Mouse (Mus musculus) heart, adult 11 months (tissue): Measurements from ENCODE around the gene Tmem185b.
A peak's percentile ranks its signal among the peaks of the same experiment; 100 is the strongest.

Source experiments
- DNase-seq: peaks from one replicate; pipeline ENCODE4 v3.0.0; 2022

Tmem185b gene

GRCm38 (mm10) chr1:119540836-119541557, 15.0 kb downstream of the Tmem185b start:
- peak; percentile 87 for DNase-seq

- peak; percentile 62 for DNase-seq
Observed at GRCm38 (mm10) chr1:119541570-119541969, 15.6 kb downstream of the Tmem185b start.

- DNase-seq = peak; percentile 84
Observed at GRCm38 (mm10) chr1:119543316-119543715, 17.4 kb downstream of the Tmem185b start.

GRCm38 (mm10) chr1:119544611-119545155, 18.7 kb downstream of the Tmem185b start:
- DNase-seq = peak; percentile 61

- DNase-seq = peak; percentile 10
Observed at GRCm38 (mm10) chr1:119545164-119545563, 19.2 kb downstream of the Tmem185b start.

- peak; percentile 78 for DNase-seq
Observed at GRCm38 (mm10) chr1:119545671-119546070, 19.7 kb downstream of the Tmem185b start.

- DNase-seq = no peak
Observed at GRCm38 (mm10) chr1:119546490-119546889, 20.5 kb downstream of the Tmem185b start.

GRCm38 (mm10) chr1:119548668-119549326, 22.8 kb downstream of the Tmem185b start:
- DNase-seq = peak; percentile 92

GRCm38 (mm10) chr1:119549327-119549689, 23.3 kb downstream of the Tmem185b start:
- DNase-seq = peak; percentile 85

GRCm38 (mm10) chr1:119550064-119550463, 24.1 kb downstream of the Tmem185b start:
- peak; percentile 84 for DNase-seq

- peak; percentile 36 for DNase-seq
Observed at GRCm38 (mm10) chr1:119551651-119552050, 25.7 kb downstream of the Tmem185b start.

GRCm38 (mm10) chr1:119555651-119556050, 29.7 kb downstream of the Tmem185b start:
- peak; percentile 95 for DNase-seq

GRCm38 (mm10) chr1:119557641-119558395, 31.9 kb downstream of the Tmem185b start:
- DNase-seq = peak; percentile 91

GRCm38 (mm10) chr1:119565531-119565930, 39.6 kb downstream of the Tmem185b start:
- DNase-seq = peak; percentile 48

- DNase-seq = peak; percentile 58
Observed at GRCm38 (mm10) chr1:119570134-119570533, 44.2 kb downstream of the Tmem185b start.
